Mouse (Mus musculus): ENCODE data around the gene Ucp3. TPM values are rescaled to one million over a fixed set of nuclear protein-coding genes. Genes with fewer than 3 reads are reported as not detected.

Ucp3 gene
- total RNA-seq, 2 experiments from 2014 or later, result 0.07 TPM; not detected in 1

- ATAC-seq (ENCODE audit: poor library complexity, severe bottlenecking), result no peak
These were observed 25.2 kb downstream of the Ucp3 start for GRCm38 (mm10) chr7:100497982-100498381.

- ATAC-seq (ENCODE audit: poor library complexity, severe bottlenecking), result no peak
These were observed 26.7 kb downstream of the Ucp3 start for GRCm38 (mm10) chr7:100499465-100499864.

GRCm38 (mm10) chr7:100500276-100500977 lies 27.6 kb downstream of the Ucp3 start:
- ATAC-seq (ENCODE audit: poor library complexity, severe bottlenecking), result no peak

- no peak for ATAC-seq (ENCODE audit: poor library complexity, severe bottlenecking)
These were observed 28.4 kb downstream of the Ucp3 start for GRCm38 (mm10) chr7:100501027-100501843.

GRCm38 (mm10) chr7:100501844-100502373 lies 29.1 kb downstream of the Ucp3 start:
- ATAC-seq (ENCODE audit: poor library complexity, severe bottlenecking), result no peak

- peak; percentile 28 for ATAC-seq (ENCODE audit: poor library complexity, severe bottlenecking)
These were observed 29.7 kb downstream of the Ucp3 start for GRCm38 (mm10) chr7:100502374-100502922.

- peak; percentile 53 for ATAC-seq (ENCODE audit: poor library complexity, severe bottlenecking)
These were observed 30.3 kb downstream of the Ucp3 start for GRCm38 (mm10) chr7:100503076-100503475.

GRCm38 (mm10) chr7:100504740-100505487 lies 32.1 kb downstream of the Ucp3 start:
- ATAC-seq (ENCODE audit: poor library complexity, severe bottlenecking), result no peak

GRCm38 (mm10) chr7:100506494-100506893 lies 33.7 kb downstream of the Ucp3 start:
- no peak for ATAC-seq (ENCODE audit: poor library complexity, severe bottlenecking)

GRCm38 (mm10) chr7:100508670-100509069 lies 35.9 kb downstream of the Ucp3 start:
- ATAC-seq (ENCODE audit: poor library complexity, severe bottlenecking), result no peak

GRCm38 (mm10) chr7:100511602-100512001 lies 38.8 kb downstream of the Ucp3 start:
- peak; percentile 12; the same call in 1 of the 2 replicates for ATAC-seq (ENCODE audit: poor library complexity, severe bottlenecking)

- ATAC-seq (ENCODE audit: poor library complexity, severe bottlenecking), result no peak
These were observed 41.8 kb downstream of the Ucp3 start, which contains the start of gene Dnajb13 for GRCm38 (mm10) chr7:100514573-100514972. Dnajb13 (minus strand) TSS chr7:100514960.

- ATAC-seq (ENCODE audit: poor library complexity, severe bottlenecking), result no peak
These were observed 47.4 kb downstream of the Ucp3 start for GRCm38 (mm10) chr7:100520204-100520603.

GRCm38 (mm10) chr7:100520663-100521285 lies 48.0 kb downstream of the Ucp3 start:
- peak; percentile 99 for ATAC-seq (ENCODE audit: poor library complexity, severe bottlenecking)

GRCm38 (mm10) chr7:100522222-100522621 lies 49.4 kb downstream of the Ucp3 start:
- ATAC-seq (ENCODE audit: poor library complexity, severe bottlenecking), result no peak

- no peak for ATAC-seq (ENCODE audit: poor library complexity, severe bottlenecking)
These were observed 51.9 kb downstream of the Ucp3 start for GRCm38 (mm10) chr7:100524669-100525068.

GRCm38 (mm10) chr7:100530766-100531165 lies 58.0 kb downstream of the Ucp3 start:
- ATAC-seq (ENCODE audit: poor library complexity, severe bottlenecking), result 0 out of 2 replicates have a peak, but pooled peaks have one; percentile 27

- no peak for ATAC-seq (ENCODE audit: poor library complexity, severe bottlenecking)
These were observed 60.7 kb downstream of the Ucp3 start for GRCm38 (mm10) chr7:100533503-100533902.

- no peak for ATAC-seq (ENCODE audit: poor library complexity, severe bottlenecking)
These were observed 61.4 kb downstream of the Ucp3 start for GRCm38 (mm10) chr7:100534216-100534615.

- no peak for ATAC-seq (ENCODE audit: poor library complexity, severe bottlenecking)
These were observed 63.0 kb downstream of the Ucp3 start for GRCm38 (mm10) chr7:100535831-100536230.

All from megakaryocyte, adult 5-6 weeks (primary cell).